ENCODE assay signal across 8 mouse cellular contexts in genomic region chr14:11307079-11307478, GRCm38 (mm10). TPM values are rescaled to one million over a fixed set of nuclear protein-coding genes. Genes with fewer than 3 reads are reported as not detected.
DNase-seq lines count a peak whose midpoint lies in the region; ATAC-seq and TF ChIP-seq lines count a peak whose summit lies in the region.
"Had no signal": no experiment of that assay in that cellular context is flagged by ENCODE, and none has a peak within 500 bp of the region (broad histone marks: within the 10 kb centered on the region; RNA-seq: fewer than 3 reads in every experiment).

No protein-coding gene starts in this region.

- DNase-seq in thymus, postnatal 25 days: peak; percentile 13
- no peak for DNase-seq in thymus, adult 2 months
- DNase-seq in adrenal gland, postnatal 36 days: peak; percentile 28 to 52
- DNase-seq in liver, postnatal 0 days: no peak

- no peak overlapping the region for H3K27ac ChIP-seq in intestine, postnatal 0 days (ENCODE audit: low read depth, low read length)
- H3K27ac ChIP-seq in intestine, embryonic 16.5 days (ENCODE audit: low read length): no peak overlapping the region
- H3K27ac ChIP-seq in thymus, adult 2 months (ENCODE audit: control insufficient read depth, insufficient read depth, low read length): no peak overlapping the region
- no peak overlapping the region for H3K27ac ChIP-seq in liver, postnatal 0 days (ENCODE audit: low read depth)

- H3K4me3 ChIP-seq in intestine, postnatal 0 days (ENCODE audit: low read depth, low read length): no peak overlapping the region
- no peak overlapping the region for H3K4me3 ChIP-seq in intestine, embryonic 16.5 days (ENCODE audit: low read length)
- H3K4me3 ChIP-seq in thymus, adult 2 months (ENCODE audit: control insufficient read depth, insufficient read depth, low read length): no peak overlapping the region
- no peak overlapping the region for H3K4me3 ChIP-seq in liver, postnatal 0 days (ENCODE audit: low read depth, low read length)
- H3K4me3 ChIP-seq: myocyte had no signal

- no peaks in the 10 kb centered on the region for H3K4me1 ChIP-seq in intestine, postnatal 0 days (replicated peaks; ENCODE audit: control insufficient read depth, insufficient read depth, low read length)
- H3K4me1 ChIP-seq in intestine, embryonic 16.5 days (ENCODE audit: control insufficient read depth, insufficient read depth, low read length): no peaks in the 10 kb centered on the region
- H3K4me1 ChIP-seq in thymus, adult 2 months (replicated peaks; ENCODE audit: control insufficient read depth, insufficient read depth, low read length): no peaks in the 10 kb centered on the region
- H3K4me1 ChIP-seq in liver, postnatal 0 days (ENCODE audit: insufficient read depth): no peaks in the 10 kb centered on the region

- H3K27me3 ChIP-seq in intestine, postnatal 0 days (replicated peaks; ENCODE audit: control insufficient read depth, insufficient read depth, low read length): no peaks in the 10 kb centered on the region
- no peaks in the 10 kb centered on the region for H3K27me3 ChIP-seq in intestine, embryonic 16.5 days (replicated peaks; ENCODE audit: control insufficient read depth, insufficient read depth, low read length)
- no peaks in the 10 kb centered on the region for H3K27me3 ChIP-seq in thymus, adult 2 months (ENCODE audit: control insufficient read depth, insufficient read depth, low read length)
- no peaks in the 10 kb centered on the region for H3K27me3 ChIP-seq in liver, postnatal 0 days (ENCODE audit: insufficient read depth, low read length)

- no peaks in the 10 kb centered on the region for H3K9me3 ChIP-seq in intestine, postnatal 0 days (ENCODE audit: control insufficient read depth)
- H3K9me3 ChIP-seq in intestine, embryonic 16.5 days (ENCODE audit: control insufficient read depth, low read length): no peaks in the 10 kb centered on the region
- H3K9me3 ChIP-seq in liver, postnatal 0 days (ENCODE audit: low read length): no peaks in the 10 kb centered on the region

- WGBS in intestine, postnatal 0 days: 29% methylated on average over 2 of the region's 2 CpGs
- WGBS in intestine, embryonic 16.5 days: 29% methylated on average over 2 of the region's 2 CpGs
- 29% methylated on average over 2 of the region's 2 CpGs for WGBS in thymus, adult 2 months
- WGBS in liver, postnatal 0 days (ENCODE audit: insufficient replicate concordance): 34% methylated on average over 2 of the region's 2 CpGs

- TF ChIP-seq EP300 in liver, postnatal 0 days (IDR thresholded peaks at IDR 0.05; ENCODE audit: low read depth): no peak

- no peak for TF ChIP-seq POLR2A in thymus, adult 2 months (IDR thresholded peaks at IDR 0.05; ENCODE audit: control insufficient read depth, extremely low read depth, insufficient read depth, low read length, poor library complexity)

- H3K36me3 ChIP-seq in intestine, postnatal 0 days (ENCODE audit: control insufficient read depth, insufficient read depth): no peaks in the 10 kb centered on the region
- no peaks in the 10 kb centered on the region for H3K36me3 ChIP-seq in intestine, embryonic 16.5 days (ENCODE audit: control insufficient read depth, insufficient read depth, low read length)
- no peaks in the 10 kb centered on the region for H3K36me3 ChIP-seq in thymus, adult 2 months (ENCODE audit: control insufficient read depth, insufficient read depth, low read length)
- H3K36me3 ChIP-seq in liver, postnatal 0 days (replicated peaks; ENCODE audit: insufficient read depth, low read length): no peaks in the 10 kb centered on the region

- no peak overlapping the region for H3K9ac ChIP-seq in intestine, postnatal 0 days (ENCODE audit: low read depth, low read length)
- no peak overlapping the region for H3K9ac ChIP-seq in intestine, embryonic 16.5 days (ENCODE audit: low read depth, low read length)
- H3K9ac ChIP-seq in liver, postnatal 0 days (replicated peaks): no peak overlapping the region

- peak; percentile 62 for TF ChIP-seq CTCF in intestine, postnatal 0 days (IDR thresholded peaks at IDR 0.05; ENCODE audit: low read depth)
- no peak for TF ChIP-seq CTCF in thymus, adult 2 months (IDR thresholded peaks at IDR 0.05; ENCODE audit: borderline replicate concordance, control insufficient read depth, extremely low read depth, insufficient read depth, low read length, poor library complexity)
- peak; percentile 59 for TF ChIP-seq CTCF in liver, postnatal 0 days (IDR thresholded peaks at IDR 0.05; ENCODE audit: low read depth)

- H3K4me2 ChIP-seq in intestine, postnatal 0 days (replicated peaks; ENCODE audit: low read depth): no peak overlapping the region
- H3K4me2 ChIP-seq in intestine, embryonic 16.5 days (ENCODE audit: low read depth, low read length): no peak overlapping the region
- H3K4me2 ChIP-seq in liver, postnatal 0 days (ENCODE audit: low read depth, low read length): no peak overlapping the region

- ATAC-seq in intestine, postnatal 0 days: no peak
- no peak for ATAC-seq in intestine, embryonic 16.5 days
- no peak for ATAC-seq in liver, postnatal 0 days
- no peak for ATAC-seq in activated CD4-positive, CD25-positive, alpha-beta regulatory T cell, adult 4 months

RNA-seq across cellular contexts. Expression of gene Gm3839, which starts 49.4 kb away (rescaled TPM):
- 1.7 and 2.1 TPM in 2 replicates for polyA plus RNA-seq in intestine, postnatal 0 days (2015; fragmentation: Nextera tagmentation; extraction: Ambion mirVana)
- polyA plus RNA-seq in intestine, embryonic 16.5 days (2015; fragmentation: Nextera tagmentation; extraction: Ambion mirVana): 1.7 and 1.8 TPM in 2 replicates
- polyA plus RNA-seq in thymus, adult 2 months (2012; rRNA removed): 0.42 and 0.47 TPM in 2 replicates
- total RNA-seq in adrenal gland, postnatal 36 days (2021): under 1 TPM; 0.50 to 0.72 TPM
- polyA plus RNA-seq in liver, postnatal 0 days (2015; fragmentation: Nextera tagmentation; extraction: Ambion mirVana): 1.3 and 1.6 TPM in 2 replicates
- 1 to 10 TPM; 2.3 to 3.5 TPM for polyA plus RNA-seq in activated CD4-positive, CD25-positive, alpha-beta regulatory T cell, adult 4 months (2017; shearing (Covaris generic))

Comparison
In these comparisons a context has a peak if more than half of its experiments do, and no peak if none do; other contexts are left out.
1. DNase-seq: peak in thymus, postnatal 25 days (single experiment) and adrenal gland, postnatal 36 days (2 of 2); none in thymus, adult 2 months (single experiment) and liver, postnatal 0 days (single experiment).